Mouse (Mus musculus): ENCODE data around the gene Ltbp2. TPM values are rescaled to one million over a fixed set of nuclear protein-coding genes. Genes with fewer than 3 reads are reported as not detected.

Ltbp2 gene
- polyA plus RNA-seq (2012; rRNA removed): 1.1 and 1.5 TPM in 2 replicates

GRCm38 (mm10) chr12:84876481-84877121, at the start of gene Ltbp2:
TSS of gene Ltbp2 (minus strand) at chr12:84876532.

GRCm38 (mm10) chr12:84772726-84773441, 103.4 kb downstream of the Ltbp2 start, which contains the start of the genes Npc2 and Isca2:
TSS of gene Npc2 (minus strand) at chr12:84773152.
TSS of gene Isca2 (plus strand) at chr12:84773251.

Other genes starting within 250 kb of the Ltbp2 start
- gene Vrtn, start 235.5 kb downstream of the Ltbp2 start, polyA plus RNA-seq (2012; rRNA removed): not detected in 2 replicates
- 0.08 TPM in 2 replicates for gene Syndig1l, start 177.7 kb downstream of the Ltbp2 start, polyA plus RNA-seq (2012; rRNA removed)
- 43.3 and 50.5 TPM in 2 replicates for gene Npc2, start 103.4 kb downstream of the Ltbp2 start, polyA plus RNA-seq (2012; rRNA removed)
- 60.1 and 66.6 TPM in 2 replicates for gene Isca2, start 103.3 kb downstream of the Ltbp2 start, polyA plus RNA-seq (2012; rRNA removed)
- 56.7 and 60.1 TPM in 2 replicates for gene Fcf1, start 94.4 kb upstream of the Ltbp2 start, polyA plus RNA-seq (2012; rRNA removed)
- 12.9 and 13.9 TPM in 2 replicates for gene Arel1, start 94.4 kb upstream of the Ltbp2 start, polyA plus RNA-seq (2012; rRNA removed)
- 6.1 and 8.8 TPM in 2 replicates for gene Ylpm1, start 119.8 kb upstream of the Ltbp2 start, polyA plus RNA-seq (2012; rRNA removed)
- 0.79 and 0.95 TPM in 2 replicates for gene Prox2, start 234.2 kb upstream of the Ltbp2 start, polyA plus RNA-seq (2012; rRNA removed)
- gene Dlst, start 234.3 kb upstream of the Ltbp2 start, polyA plus RNA-seq (2012; rRNA removed): 80.5 and 86.8 TPM in 2 replicates